Mouse (Mus musculus) liver, embryonic 14.5 days (tissue): ENCODE data around the gene Gm16181.
A peak's percentile ranks its signal among the peaks of the same experiment; 100 is the strongest.

Source experiments
- CTCF ChIP-seq: IDR thresholded peaks from 2 replicates; pipeline ENCODE4 v1.5.1; 2016; ENCODE audit warnings: antibody characterized with exemption, low read depth, control low read depth
- EP300 ChIP-seq: IDR thresholded peaks from 2 replicates; pipeline ENCODE4 v1.6.1; 2016; ENCODE audit warnings: antibody characterized with exemption, low read depth

- TF ChIP-seq CTCF (0 out of 2 replicates have a peak, but pooled peaks have one; percentile 27), EP300 (no peak)
Measured at GRCm38 (mm10) chr17:35243086-35243485, 22.5 kb downstream of the Gm16181 start.
